Mouse (Mus musculus): Measurements from ENCODE around the gene Cfap43. TPM values are rescaled to one million over a fixed set of nuclear protein-coding genes. Genes with fewer than 3 reads are reported as not detected.

Gene Cfap43
- total RNA-seq, 2 experiments from 2014 or later: 1.1 TPM; not detected in 1

DNA sequence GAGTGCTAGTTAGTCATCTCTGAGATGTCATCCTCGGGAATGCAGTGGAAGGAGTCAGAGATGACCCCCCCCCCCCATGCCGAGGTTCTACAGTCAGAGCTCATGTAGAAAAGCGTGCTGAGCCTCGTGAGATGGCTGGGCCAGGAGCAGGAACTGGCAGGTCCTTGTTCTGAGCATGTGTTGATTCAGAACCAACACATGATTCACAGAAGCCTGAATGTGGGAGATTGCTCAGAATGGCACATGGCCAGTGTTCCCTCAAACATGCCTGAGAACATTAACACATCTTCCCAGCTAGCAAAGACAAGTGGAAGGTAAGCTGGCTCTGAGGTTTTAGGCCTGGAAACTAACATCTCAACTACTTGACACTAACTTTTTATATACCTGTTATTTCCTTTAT lies 208.7 kb downstream of the Cfap43 start:
- no peak for DNase-seq

- DNase-seq: no peak
These were observed 213.2 kb downstream of the Cfap43 start for GRCm38 (mm10) chr19:47705772-47706309.

GRCm38 (mm10) chr19:47705080-47705771 lies 213.9 kb downstream of the Cfap43 start:
- DNase-seq: no peak

- no peak for DNase-seq
These were observed 218.6 kb downstream of the Cfap43 start for GRCm38 (mm10) chr19:47700509-47700908.

- peak in 1 of 2 experiments; percentile 11 for DNase-seq
These were observed 219.3 kb downstream of the Cfap43 start for GRCm38 (mm10) chr19:47699743-47700142.

GRCm38 (mm10) chr19:47698266-47698665 lies 220.8 kb downstream of the Cfap43 start:
- no peak for DNase-seq

DNA sequence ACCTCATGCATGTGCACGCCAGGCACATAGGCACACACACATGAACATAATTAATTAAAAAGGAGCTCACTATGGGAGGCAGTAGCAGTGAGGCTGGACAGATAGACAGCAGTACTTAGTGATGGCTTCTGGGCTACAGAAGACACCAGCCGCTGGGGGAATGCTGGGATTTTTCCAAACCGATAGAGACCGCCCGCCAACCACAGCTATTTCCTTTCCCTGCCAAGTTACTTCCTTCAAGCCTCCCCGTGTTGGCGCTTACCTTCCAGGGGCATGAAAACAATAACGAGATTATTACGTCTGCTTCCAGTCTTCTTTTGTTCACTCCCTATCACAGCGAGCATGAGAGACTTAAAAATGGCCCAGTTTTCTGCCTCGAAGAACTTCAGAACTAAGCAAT lies 222.0 kb downstream of the Cfap43 start:
- DNase-seq: no peak

GRCm38 (mm10) chr19:47696411-47696810 lies 222.7 kb downstream of the Cfap43 start:
- DNase-seq: no peak

DNA sequence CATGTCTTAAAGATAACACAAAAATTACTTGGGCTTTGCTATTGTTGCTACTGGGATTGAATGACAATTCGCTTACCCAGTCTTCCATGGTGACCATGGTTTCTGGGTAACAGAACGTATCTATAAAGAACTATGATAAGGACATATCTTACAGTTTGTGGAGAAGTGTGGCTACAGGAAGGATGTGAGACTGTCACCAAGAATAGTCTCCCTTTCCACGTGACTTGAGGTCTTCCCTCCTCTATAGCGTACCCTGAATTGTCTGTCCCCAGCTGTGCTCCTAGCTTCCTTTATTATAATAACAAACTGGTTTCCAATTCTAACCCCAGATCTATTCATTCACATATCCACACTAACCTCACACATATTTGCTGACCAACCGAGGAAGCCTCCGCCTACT lies 223.4 kb downstream of the Cfap43 start:
- no peak for DNase-seq

DNA sequence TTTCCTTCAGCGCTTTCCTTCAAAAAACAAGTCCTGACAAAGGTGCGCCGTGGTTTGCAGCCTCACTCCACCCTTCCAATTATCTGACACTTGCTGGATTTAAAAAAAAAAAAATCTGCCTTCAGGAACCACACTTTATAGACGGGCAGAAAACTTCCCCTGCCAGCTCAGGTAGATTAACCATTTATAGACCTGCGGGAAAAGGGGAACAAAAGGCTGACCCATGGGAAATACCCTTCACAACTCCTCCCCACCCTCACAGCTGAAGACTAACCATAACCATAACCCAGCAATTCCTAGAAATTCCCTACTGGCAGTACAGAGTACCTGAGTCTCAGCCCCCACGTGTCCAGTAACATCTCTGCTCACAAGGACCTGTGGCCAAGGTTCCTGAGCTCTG lies 227.1 kb downstream of the Cfap43 start, which contains the start of gene Col17a1:
Gene Col17a1, minus strand, starts transcription at position 101 of the 400 bp plus-strand sequence.
- DNase-seq: no peak

DNA sequence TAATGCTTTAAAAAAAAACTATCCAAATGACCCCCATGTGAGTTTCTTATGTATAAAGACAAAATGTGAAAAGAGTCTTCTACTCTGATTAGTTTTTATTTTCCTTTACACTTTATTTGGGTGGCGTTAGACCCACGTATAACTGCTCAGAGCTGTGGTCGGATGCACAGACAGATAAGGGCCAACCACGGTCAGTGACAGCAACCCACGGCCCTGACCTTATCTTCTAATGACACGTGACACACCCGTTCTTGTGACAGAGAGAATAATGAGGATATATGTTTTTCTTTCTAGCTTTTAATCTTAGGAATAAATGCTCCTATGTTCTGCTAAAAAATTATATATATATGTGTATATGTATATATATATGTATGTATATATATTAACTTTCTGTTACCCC lies 229.5 kb downstream of the Cfap43 start:
- no peak for DNase-seq

Small RNAs within 50 kb of the gene (microRNA-seq; reads per million reads assigned to microRNA genes)
- gene Gm22240 (0.27 to 1.9 reads per million in 2 experiments), gene Mir8090 (0 reads per million in 2 experiments)

Other genes starting within 250 kb of the Cfap43 start
- under 1 TPM in 1 of 2 experiments, not detected in 1; 0.13 TPM for gene Col17a1, start 227.2 kb downstream of the Cfap43 start, total RNA-seq (2021)
- 10 to 100 TPM; 66.0 to 71.0 TPM for gene Sfr1, start 187.6 kb downstream of the Cfap43 start, total RNA-seq (2021)
- gene Gsto1, start 64.3 kb downstream of the Cfap43 start, total RNA-seq (2021): 100 to 1,000 TPM; 207 to 211 TPM
- gene Gsto2, start 53.8 kb downstream of the Cfap43 start, total RNA-seq (2021): 1 to 10 TPM; 2.0 to 2.6 TPM
- gene Itprip, start within 50 bp of the Cfap43 start, total RNA-seq (2021): 1 to 10 TPM; 8.9 to 9.2 TPM
- gene Cfap58, start 18.4 kb upstream of the Cfap43 start, total RNA-seq (2021): 1 to 10 TPM; 2.0 to 2.6 TPM